In genomic region chr11:82945636-82946035, GRCm38 (mm10) we compare ENCODE assay signal across 37 mouse cellular contexts. TPM values are rescaled to one million over a fixed set of nuclear protein-coding genes. Genes with fewer than 3 reads are reported as not detected.
"Had no signal": no experiment of that assay in that cellular context is flagged by ENCODE, and none has a peak within 500 bp of the region (broad histone marks: within the 10 kb centered on the region; RNA-seq: fewer than 3 reads in every experiment).

No protein-coding gene starts in this region.

- H3K27me3 ChIP-seq: heart, embryonic 15.5 days had no signal

- ATAC-seq: hindbrain, embryonic 16.5 days; inflammation-experienced regulatory T-cells, adult 6 months; intestine, embryonic 15.5 days; intestine, postnatal 0 days had no signal

- H3K9me3 ChIP-seq: heart, embryonic 13.5 days; heart, embryonic 15.5 days; hindbrain, embryonic 12.5 days; intestine, embryonic 15.5 days; limb, embryonic 10.5 days; limb, embryonic 12.5 days; liver, embryonic 13.5 days; liver, embryonic 15.5 days had no signal

- H3K4me3 ChIP-seq: heart, adult 2 months; heart, embryonic 13.5 days; heart, embryonic 15.5 days; hindbrain, embryonic 12.5 days; intestine, embryonic 15.5 days; limb, embryonic 10.5 days; limb, embryonic 12.5 days; liver, embryonic 13.5 days; liver, embryonic 15.5 days had no signal

- H3K4me1 ChIP-seq: hindbrain, embryonic 12.5 days; intestine, embryonic 15.5 days; limb, embryonic 10.5 days; limb, embryonic 12.5 days; liver, embryonic 13.5 days; liver, embryonic 15.5 days had no signal

- H3K9ac ChIP-seq: heart, embryonic 13.5 days; heart, embryonic 15.5 days; hindbrain, embryonic 12.5 days; hindbrain, embryonic 14.5 days; intestine, embryonic 15.5 days; limb, embryonic 12.5 days; liver, embryonic 13.5 days; liver, embryonic 15.5 days had no signal

- DNase-seq: gastrocnemius, postnatal 10 days; gastrocnemius, postnatal 36 days; heart, adult 11 months; heart, adult 2 months; heart, postnatal 10 days; kidney, adult 18-20 months; kidney, adult 8-10 months; kidney, postnatal 14 days; kidney, postnatal 36 days; layer of hippocampus, adult 9-11 months; layer of hippocampus, postnatal 36 days; liver; liver, embryonic 13.5 days had no signal

- H3K27ac ChIP-seq: heart, adult 2 months; heart, embryonic 13.5 days; heart, embryonic 15.5 days; hindbrain, embryonic 12.5 days; hindbrain, embryonic 14.5 days; intestine, embryonic 15.5 days; kidney, postnatal 0 days; limb, embryonic 10.5 days; limb, embryonic 12.5 days; liver, embryonic 13.5 days; liver, embryonic 15.5 days had no signal

- H3K4me2 ChIP-seq: heart, embryonic 11.5 days; heart, embryonic 13.5 days; heart, embryonic 15.5 days; hindbrain, embryonic 12.5 days; hindbrain, embryonic 14.5 days; intestine, embryonic 15.5 days; limb, embryonic 12.5 days; liver, embryonic 11.5 days; liver, embryonic 13.5 days; liver, embryonic 15.5 days had no signal

- H3K36me3 ChIP-seq: hindbrain, embryonic 12.5 days; intestine, embryonic 15.5 days; limb, embryonic 10.5 days; limb, embryonic 12.5 days; liver, embryonic 13.5 days; liver, embryonic 15.5 days had no signal

RNA-seq across cellular contexts. Expression of gene Fndc8, which starts 53.7 kb away (rescaled TPM):
- total RNA-seq: gastrocnemius, adult 18-20 months; gastrocnemius, postnatal 10 days; gastrocnemius, postnatal 36 days; heart, adult 2 months; heart, postnatal 25 days; hematopoietic stem cell, adult 5-6 weeks; layer of hippocampus, adult 18-20 months; layer of hippocampus, adult 8-10 months; layer of hippocampus, postnatal 14 days; layer of hippocampus, postnatal 36 days; left cerebral cortex, adult 18-20 months; left cerebral cortex, adult 8-10 months; left cerebral cortex, postnatal 10 days; left cerebral cortex, postnatal 25 days had no signal
- polyA plus RNA-seq: heart, embryonic 11.5 days; inflammation-experienced regulatory T-cells, adult 6 months had no signal
